Mouse (Mus musculus): ENCODE results near the gene Vwa1. TPM values are rescaled to one million over a fixed set of nuclear protein-coding genes. Genes with fewer than 3 reads are reported as not detected.

Gene Vwa1
- polyA plus RNA-seq, 1 experiment from 2014 or later = 34.0 TPM

- WGBS = under 1% methylated on average over 27 of the region's 35 CpGs
- H3K36me3 ChIP-seq (ENCODE audit: control insufficient read depth, insufficient read depth, low read length) = no peaks in the 10 kb centered on the region
- no peaks in the 10 kb centered on the region for H3K9me3 ChIP-seq (replicated peaks; ENCODE audit: control insufficient read depth, low read length)
- H3K4me3 ChIP-seq (replicated peaks; ENCODE audit: low read length) = peak within 1 kb of the TSS; percentile 74
- peaks cover 14% of the 10 kb centered on the region for H3K4me1 ChIP-seq (ENCODE audit: control insufficient read depth, insufficient read depth, low read length)
- peak within 1 kb of the TSS; percentile 85 for H3K9ac ChIP-seq (ENCODE audit: low read length)
- H3K27ac ChIP-seq (ENCODE audit: low read length) = peak within 1 kb of the TSS; percentile 57
- peak; percentile 94 for ATAC-seq (ENCODE audit: insufficient read depth, low FRiP score)
- H3K27me3 ChIP-seq (ENCODE audit: control insufficient read depth, insufficient read depth, low read length) = no peaks in the 10 kb centered on the region
- peak within 1 kb of the TSS; percentile 94 for H3K4me2 ChIP-seq (ENCODE audit: low read depth, low read length)
Measured at GRCm38 (mm10) chr4:155734350-155734941, 40.1 kb downstream of the Vwa1 start, which contains the start of gene Tmem240. Gene Tmem240, plus strand, starts transcription at chr4:155734800.

- 77% methylated on average over 10 of the region's 10 CpGs for WGBS
- H3K9me3 ChIP-seq (replicated peaks; ENCODE audit: control insufficient read depth, low read length) = no peaks in the 10 kb centered on the region
- H3K4me3 ChIP-seq (replicated peaks; ENCODE audit: low read length) = no peak overlapping the region
- no peaks in the 10 kb centered on the region for H3K27me3 ChIP-seq (ENCODE audit: control insufficient read depth, insufficient read depth, low read length)
- ATAC-seq (ENCODE audit: insufficient read depth, low FRiP score) = no peak
- peaks cover 14% of the 10 kb centered on the region for H3K4me1 ChIP-seq (ENCODE audit: control insufficient read depth, insufficient read depth, low read length)
- no peak overlapping the region for H3K27ac ChIP-seq (ENCODE audit: low read length)
- no peaks in the 10 kb centered on the region for H3K36me3 ChIP-seq (ENCODE audit: control insufficient read depth, insufficient read depth, low read length)
- no peak overlapping the region for H3K9ac ChIP-seq (ENCODE audit: low read length)
- no peak overlapping the region; the same call in 1 of the 2 replicates for H3K4me2 ChIP-seq (ENCODE audit: low read depth, low read length)
Measured at GRCm38 (mm10) chr4:155733267-155733666, 41.2 kb downstream of the Vwa1 start.

GRCm38 (mm10) chr4:155727993-155728392, 46.5 kb downstream of the Vwa1 start:
- no peak overlapping the region for H3K9ac ChIP-seq (ENCODE audit: low read length)
- no peak overlapping the region for H3K4me3 ChIP-seq (replicated peaks; ENCODE audit: low read length)
- no peak overlapping the region for H3K27ac ChIP-seq (ENCODE audit: low read length)
- 69% methylated on average over 2 of the region's 2 CpGs for WGBS
- no peaks in the 10 kb centered on the region for H3K27me3 ChIP-seq (ENCODE audit: control insufficient read depth, insufficient read depth, low read length)
- no peaks in the 10 kb centered on the region for H3K4me1 ChIP-seq (ENCODE audit: control insufficient read depth, insufficient read depth, low read length)
- H3K36me3 ChIP-seq (ENCODE audit: control insufficient read depth, insufficient read depth, low read length) = 0 out of 2 replicates have a peak, but pooled peaks cover 4% of the 10 kb centered on the region
- no peaks in the 10 kb centered on the region for H3K9me3 ChIP-seq (replicated peaks; ENCODE audit: control insufficient read depth, low read length)
- H3K4me2 ChIP-seq (ENCODE audit: low read depth, low read length) = no peak overlapping the region
- ATAC-seq (ENCODE audit: insufficient read depth, low FRiP score) = no peak

GRCm38 (mm10) chr4:155721668-155722083, 52.8 kb downstream of the Vwa1 start:
- no peaks in the 10 kb centered on the region for H3K9me3 ChIP-seq (replicated peaks; ENCODE audit: control insufficient read depth, low read length)
- no peak overlapping the region for H3K27ac ChIP-seq (ENCODE audit: low read length)
- WGBS = 75% methylated on average over 4 of the region's 4 CpGs
- no peaks in the 10 kb centered on the region for H3K4me1 ChIP-seq (ENCODE audit: control insufficient read depth, insufficient read depth, low read length)
- H3K4me2 ChIP-seq (ENCODE audit: low read depth, low read length) = no peak overlapping the region
- 0 out of 2 replicates have a peak, but pooled peaks cover 4% of the 10 kb centered on the region for H3K36me3 ChIP-seq (ENCODE audit: control insufficient read depth, insufficient read depth, low read length)
- H3K4me3 ChIP-seq (replicated peaks; ENCODE audit: low read length) = no peak overlapping the region
- no peak overlapping the region for H3K9ac ChIP-seq (ENCODE audit: low read length)
- no peaks in the 10 kb centered on the region for H3K27me3 ChIP-seq (ENCODE audit: control insufficient read depth, insufficient read depth, low read length)
- no peak for ATAC-seq (ENCODE audit: insufficient read depth, low FRiP score)

Small RNA genes within 50 kb of the gene (microRNA-seq; reads per million reads assigned to microRNA genes)
- not detected for gene Gm27743

Other genes starting within 250 kb of the Vwa1 start
- 85.5 and 89.1 TPM in 2 replicates for gene Nadk, start 212.3 kb downstream of the Vwa1 start, polyA plus RNA-seq (2015; fragmentation: Nextera tagmentation; extraction: Ambion mirVana)
- 6.3 and 6.8 TPM in 2 replicates for gene Slc35e2, start 173.3 kb downstream of the Vwa1 start, polyA plus RNA-seq (2015; fragmentation: Nextera tagmentation; extraction: Ambion mirVana)
- 50.8 and 55.7 TPM in 2 replicates for gene Cdk11b, start 149.8 kb downstream of the Vwa1 start, polyA plus RNA-seq (2015; fragmentation: Nextera tagmentation; extraction: Ambion mirVana)
- not detected in 2 replicates for gene Gm10563, start 129.3 kb downstream of the Vwa1 start, polyA plus RNA-seq (2015; fragmentation: Nextera tagmentation; extraction: Ambion mirVana)
- gene Mmp23, start 121.3 kb downstream of the Vwa1 start, polyA plus RNA-seq (2015; fragmentation: Nextera tagmentation; extraction: Ambion mirVana) = 53.8 and 59.8 TPM in 2 replicates
- gene Mib2, start 105.5 kb downstream of the Vwa1 start, polyA plus RNA-seq (2015; fragmentation: Nextera tagmentation; extraction: Ambion mirVana) = 23.3 and 23.8 TPM in 2 replicates
- gene Fndc10, start 80.4 kb downstream of the Vwa1 start, polyA plus RNA-seq (2015; fragmentation: Nextera tagmentation; extraction: Ambion mirVana) = 2.5 and 2.8 TPM in 2 replicates
- gene Ssu72, start 69.9 kb downstream of the Vwa1 start, polyA plus RNA-seq (2015; fragmentation: Nextera tagmentation; extraction: Ambion mirVana) = 132 and 136 TPM in 2 replicates
- 0.46 and 0.47 TPM in 2 replicates for gene Tmem240, start 39.9 kb downstream of the Vwa1 start, polyA plus RNA-seq (2015; fragmentation: Nextera tagmentation; extraction: Ambion mirVana)
- gene Atad3a, start 13.6 kb downstream of the Vwa1 start, polyA plus RNA-seq (2015; fragmentation: Nextera tagmentation; extraction: Ambion mirVana) = 99.0 and 101 TPM in 2 replicates
- 0.35 and 0.43 TPM in 2 replicates for gene Tmem88b, start 11.2 kb upstream of the Vwa1 start, polyA plus RNA-seq (2015; fragmentation: Nextera tagmentation; extraction: Ambion mirVana)
- 0.31 and 0.35 TPM in 2 replicates for gene Ankrd65, start 15.7 kb upstream of the Vwa1 start, polyA plus RNA-seq (2015; fragmentation: Nextera tagmentation; extraction: Ambion mirVana)
- 191 and 199 TPM in 2 replicates for gene Mrpl20, start 28.2 kb upstream of the Vwa1 start, polyA plus RNA-seq (2015; fragmentation: Nextera tagmentation; extraction: Ambion mirVana)
- 173 and 181 TPM in 2 replicates for gene Ccnl2, start 37.8 kb upstream of the Vwa1 start, polyA plus RNA-seq (2015; fragmentation: Nextera tagmentation; extraction: Ambion mirVana)
- 135 and 158 TPM in 2 replicates for gene Aurkaip1, start 56.6 kb upstream of the Vwa1 start, polyA plus RNA-seq (2015; fragmentation: Nextera tagmentation; extraction: Ambion mirVana)
- 126 and 152 TPM in 2 replicates for gene Mxra8, start 65.0 kb upstream of the Vwa1 start, polyA plus RNA-seq (2015; fragmentation: Nextera tagmentation; extraction: Ambion mirVana)
- gene Dvl1, start 72.7 kb upstream of the Vwa1 start, polyA plus RNA-seq (2015; fragmentation: Nextera tagmentation; extraction: Ambion mirVana) = 5.0 and 5.3 TPM in 2 replicates
- gene Tas1r3, start 88.7 kb upstream of the Vwa1 start, polyA plus RNA-seq (2015; fragmentation: Nextera tagmentation; extraction: Ambion mirVana) = 0.32 and 0.35 TPM in 2 replicates
- gene Cptp, start 94.7 kb upstream of the Vwa1 start, polyA plus RNA-seq (2015; fragmentation: Nextera tagmentation; extraction: Ambion mirVana) = 19.4 and 23.0 TPM in 2 replicates
- gene Ints11, start 94.8 kb upstream of the Vwa1 start, polyA plus RNA-seq (2015; fragmentation: Nextera tagmentation; extraction: Ambion mirVana) = 61.2 and 63.9 TPM in 2 replicates
- gene Pusl1, start 117.1 kb upstream of the Vwa1 start, polyA plus RNA-seq (2015; fragmentation: Nextera tagmentation; extraction: Ambion mirVana) = 51.2 and 54.1 TPM in 2 replicates
- 18.0 and 24.0 TPM in 2 replicates for gene Acap3, start 117.1 kb upstream of the Vwa1 start, polyA plus RNA-seq (2015; fragmentation: Nextera tagmentation; extraction: Ambion mirVana)
- gene Ube2j2, start 169.1 kb upstream of the Vwa1 start, polyA plus RNA-seq (2015; fragmentation: Nextera tagmentation; extraction: Ambion mirVana) = 71.6 and 74.5 TPM in 2 replicates
- gene C1qtnf12, start 187.6 kb upstream of the Vwa1 start, polyA plus RNA-seq (2015; fragmentation: Nextera tagmentation; extraction: Ambion mirVana) = 32.0 and 37.6 TPM in 2 replicates
- gene B3galt6, start 218.0 kb upstream of the Vwa1 start, polyA plus RNA-seq (2015; fragmentation: Nextera tagmentation; extraction: Ambion mirVana) = 11.0 and 11.6 TPM in 2 replicates
- 165 and 166 TPM in 2 replicates for gene Sdf4, start 218.2 kb upstream of the Vwa1 start, polyA plus RNA-seq (2015; fragmentation: Nextera tagmentation; extraction: Ambion mirVana)
- 0.30 and 0.87 TPM in 2 replicates for gene Tnfrsf4, start 239.1 kb upstream of the Vwa1 start, polyA plus RNA-seq (2015; fragmentation: Nextera tagmentation; extraction: Ambion mirVana)

All from stomach, embryonic 16.5 days (tissue).